Mouse (Mus musculus) heart, adult 2 months (tissue): ENCODE measurements around the gene Nr2c2. TPM values are rescaled to one million over a fixed set of nuclear protein-coding genes. Genes with fewer than 3 reads are reported as not detected.

Experiments
- DNase-seq, 2 experiments: peaks; one replicate each; pipeline ENCODE4 v3.0.0; 2021
- H3K27ac ChIP-seq: fragments of 200-600 bp; 2 replicates; pipeline ENCODE4 v1.8.1; 2022
- H3K27me3 ChIP-seq: fragments of 200-500 bp; 2 replicates; pipeline ENCODE4 v1.6.1; 2012; ENCODE audit warnings: mild to moderate bottlenecking, low read length, inconsistent platforms, mixed read lengths; ENCODE audit not compliant: control insufficient read depth, insufficient read depth
- H3K36me3 ChIP-seq: fragments of 200-500 bp; 2 replicates; pipeline ENCODE4 v1.6.1; 2012; ENCODE audit warnings: low read length, inconsistent platforms; ENCODE audit not compliant: control insufficient read depth, insufficient read depth
- H3K4me1 ChIP-seq: fragments of 200-500 bp; 2 replicates; pipeline ENCODE4 v1.6.1; 2011; ENCODE audit warnings: low read length; ENCODE audit not compliant: control insufficient read depth, insufficient read depth
- H3K4me3 ChIP-seq: fragments of 200-600 bp; 2 replicates; pipeline ENCODE4 v1.8.1; 2022
- H3K79me2 ChIP-seq: fragments of 200-500 bp; replicated peaks from 2 replicates; pipeline ENCODE4 v1.6.1; 2012; ENCODE audit warnings: mild to moderate bottlenecking, inconsistent platforms, low read length, moderate library complexity, mixed read lengths; ENCODE audit not compliant: control insufficient read depth, insufficient read depth
- H3K9ac ChIP-seq: fragments of 200-500 bp; 2 replicates; pipeline ENCODE4 v1.6.1; 2012; ENCODE audit warnings: low read depth, mild to moderate bottlenecking, control low read depth, inconsistent platforms, low read length, mixed read lengths
- CTCF ChIP-seq: fragments of 200-600 bp; IDR thresholded peaks from 2 replicates; pipeline ENCODE4 v1.8.1; 2022; ENCODE audit warnings: antibody characterized with exemption, mild to moderate bottlenecking, moderate library complexity
- EP300 ChIP-seq: fragments of 200-500 bp; IDR thresholded peaks from 2 replicates; pipeline ENCODE4 v1.6.1; 2011; ENCODE audit warnings: low read depth, low read length, control low read depth; ENCODE audit not compliant: insufficient read depth
- POLR2A ChIP-seq: fragments of 200-500 bp; IDR thresholded peaks from 2 replicates; pipeline ENCODE4 v1.6.1; 2011; ENCODE audit warnings: mild to moderate bottlenecking, low read depth, low read length, control low read depth; ENCODE audit not compliant: insufficient read depth
- WGBS: fragments of 180-500 bp; shearing (Covaris S2); methylation state at CpG from one replicate; pipeline ENCODE4 v1.1.7; 2018; 5-methylcytosine and 5-hydroxymethylcytosine counted together
- intact Hi-C: fragments of 180-260 bp; cut with DNase I; formaldehyde crosslinking; loops from one replicate; pipeline ENCODE4 v1.15.1; 2025
- polyA plus RNA-seq: library from polyadenylated mRNA; depleted of rRNA; stranded (reverse); fragments of >200 nt; gene quantifications from 2 replicates; pipeline ENCODE4 v1.2.3, GENCODE M21; 2012
- total RNA-seq, 2 experiments: library from RNA; stranded (reverse); gene quantifications; 2 replicates each; pipeline ENCODE4 v1.2.3; 2021

The Nr2c2 gene
- total and polyA plus RNA-seq, 3 experiments, result 8.5 to 26.8 (median 21.6) TPM

DNA sequence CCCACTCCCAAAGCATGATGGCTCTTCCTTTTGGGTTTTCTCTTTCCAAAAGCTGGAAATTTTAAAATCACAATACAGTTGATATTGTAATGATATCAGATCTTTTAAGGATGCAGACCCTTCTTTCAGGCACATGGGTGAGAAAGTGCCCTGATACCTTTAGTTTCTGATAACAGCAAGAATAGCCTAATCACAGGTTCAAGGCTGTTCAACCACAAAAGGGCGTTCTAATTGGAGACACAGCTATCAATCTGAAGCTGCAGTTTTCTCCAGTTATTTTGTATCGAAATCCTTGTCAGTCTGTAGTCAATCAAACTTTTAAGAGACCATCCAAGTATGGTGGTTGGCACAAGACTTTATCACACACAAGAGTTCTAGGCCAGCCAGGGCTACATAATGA lies 2.7 kb downstream of the Nr2c2 start:
- Histone ChIP-seq H3K9ac (no peak overlapping the region), H3K4me1 (peaks cover 10% of the 10 kb centered on the region), H3K79me2 (peaks cover 7% of the 10 kb centered on the region), H3K27me3 (no peaks in the 10 kb centered on the region), H3K27ac (no peak overlapping the region), H3K4me3 (no peak overlapping the region), H3K36me3 (peaks cover 21% of the 10 kb centered on the region)
- DNase-seq, result no peak
- 79% methylated on average over 2 of the region's 2 CpGs for WGBS
- intact Hi-C loops, result loop anchor here (5.0 kb wide), 3 partner anchors 43 to 577 kb away; partner anchors contain the start of genes Lsm3, Mrps25 and Xpc
- TF ChIP-seq POLR2A, result no peak
- no peak for TF ChIP-seq EP300
- no peak for TF ChIP-seq CTCF

DNA sequence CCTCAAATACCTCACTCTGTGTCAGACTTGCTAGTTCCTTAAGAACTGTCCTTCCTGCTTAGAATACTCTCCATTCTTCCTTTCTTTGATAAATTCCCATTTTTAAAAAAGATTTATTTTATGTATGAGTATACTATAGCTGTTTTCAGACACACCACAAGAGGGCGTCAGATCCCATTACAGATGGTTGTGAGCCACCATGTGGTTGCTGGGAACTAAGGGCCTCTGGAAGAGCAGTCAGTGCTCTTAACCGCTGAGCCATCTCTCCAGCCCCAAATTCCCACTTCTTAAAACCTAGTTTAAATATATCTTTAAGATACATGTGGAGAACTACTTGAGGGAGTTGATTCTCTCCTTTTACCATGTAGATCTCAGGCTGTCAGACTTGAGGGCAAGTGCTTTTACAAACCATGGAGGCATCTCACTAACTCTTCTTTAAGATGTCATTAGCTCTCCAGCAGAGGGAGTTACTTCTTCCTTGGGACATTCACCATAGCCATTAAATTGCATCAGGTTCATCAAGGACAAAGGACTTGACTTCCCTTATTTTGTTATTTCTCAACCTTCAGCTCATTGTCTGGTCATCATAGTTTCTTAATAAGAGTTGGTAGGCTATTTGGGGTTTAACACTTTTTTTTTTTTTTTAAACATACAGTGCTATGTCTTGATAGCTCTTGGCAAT lies 9.6 kb downstream of the Nr2c2 start:
- intact Hi-C loops, result no loop called here
- Histone ChIP-seq H3K27me3 (no peaks in the 10 kb centered on the region), H3K9ac (no peak overlapping the region), H3K4me3 (no peak overlapping the region), H3K27ac (no peak overlapping the region), H3K4me1 (peaks cover 6% of the 10 kb centered on the region), H3K79me2 (peaks cover 8% of the 10 kb centered on the region; the same call in 1 of the 2 replicates), H3K36me3 (peaks cover 14% of the 10 kb centered on the region)
- TF ChIP-seq CTCF, result peak; percentile 31
- no peak for TF ChIP-seq POLR2A
- DNase-seq, result no peak
- WGBS, result 74% methylated on average over 2 of the region's 2 CpGs

DNA sequence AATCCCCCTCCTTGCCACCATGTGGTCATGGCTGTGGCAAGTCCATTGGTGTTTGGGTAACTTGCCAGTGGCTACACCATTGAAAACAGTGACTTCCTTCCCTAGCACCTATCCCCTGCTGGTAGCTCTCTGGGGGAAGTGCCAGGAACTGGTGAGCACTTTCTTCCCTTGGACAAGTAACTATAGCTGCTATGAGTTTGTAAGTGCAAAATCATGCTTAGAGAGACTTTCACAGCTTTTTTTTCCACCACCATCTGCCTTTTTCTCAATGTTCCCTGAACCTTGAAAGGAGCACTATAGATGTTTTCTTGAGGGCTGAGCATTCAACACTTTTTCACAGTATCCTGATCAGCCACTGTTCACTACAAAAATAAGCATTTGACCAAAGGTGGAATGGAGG lies 33.4 kb downstream of the Nr2c2 start:
- H3K4me1 ChIP-seq, result no peaks in the 10 kb centered on the region; the same call in 1 of the 2 replicates
- H3K27me3 ChIP-seq, result no peaks in the 10 kb centered on the region
- no peak for DNase-seq
- H3K36me3 ChIP-seq, result no peaks in the 10 kb centered on the region
- TF ChIP-seq POLR2A, result no peak
- TF ChIP-seq CTCF, result no peak
- no peak for TF ChIP-seq EP300
- H3K9ac ChIP-seq, result no peak overlapping the region
- H3K27ac ChIP-seq, result no peak overlapping the region
- intact Hi-C loops, result no loop called here
- 0 out of 2 replicates have a peak, but pooled peaks cover 2% of the 10 kb centered on the region for H3K79me2 ChIP-seq
- H3K4me3 ChIP-seq, result no peak overlapping the region

DNA sequence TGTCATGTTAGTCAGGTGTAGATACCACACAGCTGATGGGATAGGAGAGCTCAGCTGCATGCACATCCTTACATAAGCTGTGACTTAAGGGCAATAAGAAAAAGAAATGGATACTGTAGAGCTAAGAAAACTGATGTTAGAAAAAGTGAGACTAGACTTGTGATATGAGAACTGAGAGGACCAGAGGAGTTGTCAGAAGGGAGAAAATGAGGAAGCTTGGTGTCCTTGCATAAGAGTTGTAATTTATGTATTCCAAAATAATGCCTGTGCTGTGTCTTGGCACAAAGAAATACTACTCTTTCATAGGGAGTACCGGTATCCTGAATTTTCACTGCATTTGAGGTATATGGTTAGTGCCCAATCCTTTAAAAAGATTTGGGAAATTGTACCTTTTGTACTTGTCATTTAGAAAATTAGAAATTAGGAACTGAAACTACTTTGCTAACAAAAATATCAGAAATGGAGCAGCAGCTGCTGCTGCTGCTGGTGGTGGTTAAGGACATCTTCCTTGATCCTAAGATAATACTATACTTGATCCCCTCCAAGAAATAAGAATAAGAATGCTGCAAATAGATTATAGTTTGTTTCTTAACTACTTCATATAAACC lies 35.8 kb downstream of the Nr2c2 start:
- no peak overlapping the region for H3K9ac ChIP-seq
- H3K27me3 ChIP-seq, result no peaks in the 10 kb centered on the region
- intact Hi-C loops, result no loop called here
- peaks cover 7% of the 10 kb centered on the region for H3K4me1 ChIP-seq
- peaks cover 5% of the 10 kb centered on the region; the same call in 1 of the 2 replicates for H3K79me2 ChIP-seq
- TF ChIP-seq POLR2A (no peak), CTCF (no peak), EP300 (no peak)
- H3K36me3 ChIP-seq, result peaks cover 5% of the 10 kb centered on the region
- no peak overlapping the region for H3K27ac ChIP-seq
- WGBS, result 86% methylated on average over 1 of the region's 1 CpGs
- no peak overlapping the region for H3K4me3 ChIP-seq
- DNase-seq, result no peak

DNA sequence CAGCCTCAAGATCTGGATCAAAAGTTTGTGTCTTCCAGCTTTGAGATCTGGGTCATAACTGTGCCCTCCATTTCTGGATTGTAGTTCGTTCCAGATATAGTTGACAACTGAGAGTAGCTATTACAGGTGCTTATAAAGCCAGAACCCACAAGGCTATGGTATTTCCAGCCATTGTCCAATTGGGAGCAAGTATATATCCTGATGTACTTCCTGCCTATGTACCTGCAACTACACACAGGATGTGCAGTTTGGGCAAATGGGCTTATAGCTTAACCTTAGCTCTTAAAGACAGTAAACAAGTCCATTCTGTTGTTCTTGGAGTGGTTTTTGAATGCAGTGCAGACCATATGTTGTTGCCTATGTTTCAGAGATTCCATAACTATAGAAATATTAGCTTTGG lies 40.3 kb downstream of the Nr2c2 start:
- H3K9ac ChIP-seq, result no peak overlapping the region
- TF ChIP-seq EP300 (no peak), CTCF (no peak), POLR2A (no peak)
- intact Hi-C loops, result no loop called here

More for the DNA sequence above, 40.3 kb downstream of the Nr2c2 start:
- Histone ChIP-seq H3K4me1 (peaks cover 8% of the 10 kb centered on the region), H3K36me3 (peaks cover 7% of the 10 kb centered on the region), H3K4me3 (no peak overlapping the region), H3K27me3 (no peaks in the 10 kb centered on the region), H3K79me2 (peaks cover 3% of the 10 kb centered on the region; the same call in 1 of the 2 replicates), H3K27ac (no peak overlapping the region)
- DNase-seq, result no peak
- 58% methylated on average over 1 of the region's 1 CpGs for WGBS
